Mouse (Mus musculus): Measurements from ENCODE around the gene Oser1. TPM values are rescaled to one million over a fixed set of nuclear protein-coding genes. Genes with fewer than 3 reads are reported as not detected.
A peak's percentile ranks its signal among the peaks of the same experiment; 100 is the strongest.

The Oser1 gene
- total RNA-seq, 2 experiments from 2014 or later = 23.8 to 27.0 TPM

GRCm38 (mm10) chr2:163404037-163404815 lies 20.3 kb downstream of the Oser1 start:
- DNase-seq = no peak

- no peak for DNase-seq
Observed at GRCm38 (mm10) chr2:163401221-163401620, 23.3 kb downstream of the Oser1 start.

- DNase-seq = no peak
Observed at GRCm38 (mm10) chr2:163399222-163399621, 25.3 kb downstream of the Oser1 start.

- DNase-seq = no peak
Observed at GRCm38 (mm10) chr2:163398770-163399169, 25.7 kb downstream of the Oser1 start.

GRCm38 (mm10) chr2:163397905-163398304 lies 26.6 kb downstream of the Oser1 start, which contains the start of gene Jph2:
Jph2 (minus strand) TSS chr2:163397993.
- DNase-seq = peak; percentile 89

- no peak for DNase-seq
Observed at GRCm38 (mm10) chr2:163397071-163397470, 27.4 kb downstream of the Oser1 start.

GRCm38 (mm10) chr2:163394977-163395376 lies 29.5 kb downstream of the Oser1 start:
- DNase-seq = no peak

GRCm38 (mm10) chr2:163393976-163394375 lies 30.5 kb downstream of the Oser1 start:
- DNase-seq = peak; percentile 35

GRCm38 (mm10) chr2:163393241-163393640 lies 31.3 kb downstream of the Oser1 start:
- DNase-seq = no peak

GRCm38 (mm10) chr2:163392436-163392835 lies 32.1 kb downstream of the Oser1 start:
- DNase-seq = peak; percentile 82

GRCm38 (mm10) chr2:163386423-163387190 lies 37.9 kb downstream of the Oser1 start:
- DNase-seq = peak; percentile 80

GRCm38 (mm10) chr2:163385126-163385525 lies 39.4 kb downstream of the Oser1 start:
- DNase-seq = peak; percentile 79

- DNase-seq = no peak
Observed at GRCm38 (mm10) chr2:163381246-163381645, 43.3 kb downstream of the Oser1 start.

- peak; percentile 48 for DNase-seq
Observed at GRCm38 (mm10) chr2:163379366-163379765, 45.1 kb downstream of the Oser1 start.

GRCm38 (mm10) chr2:163376082-163376481 lies 48.4 kb downstream of the Oser1 start:
- DNase-seq = no peak

GRCm38 (mm10) chr2:163375468-163375867 lies 49.0 kb downstream of the Oser1 start:
- DNase-seq = no peak

GRCm38 (mm10) chr2:163372627-163373026 lies 51.9 kb downstream of the Oser1 start:
- DNase-seq = no peak

- DNase-seq = peak; percentile 30
Observed at GRCm38 (mm10) chr2:163370175-163370574, 54.3 kb downstream of the Oser1 start.

- no peak for DNase-seq
Observed at GRCm38 (mm10) chr2:163364785-163365541, 59.5 kb downstream of the Oser1 start.

- peak; percentile 70 for DNase-seq
Observed at GRCm38 (mm10) chr2:163362940-163363921, 61.3 kb downstream of the Oser1 start.

Data from gastrocnemius, postnatal 25 days (tissue).